Mouse (Mus musculus): Measurements from ENCODE around the gene Mfap4. TPM values are rescaled to one million over a fixed set of nuclear protein-coding genes. Genes with fewer than 3 reads are reported as not detected.

The Mfap4 gene
- total and polyA plus RNA-seq, 3 experiments = not detected

- in situ Hi-C loops (cut with MboI; ENCODE audit: low pct_ligation_motif_present, low pct_unique_long_range_greater_than_20kb, low sequenced_read_pairs) = no loop called here
- H3K4me3 ChIP-seq (replicated peaks in 1 of 3; ENCODE audit: low read depth in 2 of 3, low read length in 2 of 3, poor library complexity in 1 of 3) = no peak overlapping the region
- peaks cover 3 to 46% of the 10 kb centered on the region in 2 experiments for H3K36me3 ChIP-seq (replicated peaks in 1 of 2; ENCODE audit: control insufficient read depth in 1 of 2, insufficient read depth in 1 of 2, low read length in 1 of 2)
- H3K27ac ChIP-seq (ENCODE audit: insufficient read depth, low read depth) = no peak overlapping the region
- no peaks in the 10 kb centered on the region for H3K27me3 ChIP-seq (replicated peaks)
- H3K79me2 ChIP-seq (replicated peaks; ENCODE audit: control insufficient read depth, extremely low read depth, insufficient read depth, poor library complexity, severe bottlenecking) = no peaks in the 10 kb centered on the region
- dilution Hi-C loops (cut with MboI; ENCODE audit: extremely low pct_ligation_motif_present, extremely low pct_unique_long_range_greater_than_20kb, low sequenced_read_pairs) = no loop called here
- H3K9me3 ChIP-seq (replicated peaks; ENCODE audit: low read length) = no peaks in the 10 kb centered on the region
- peaks cover 0 to 16% of the 10 kb centered on the region in 2 experiments; a peak in 2 of 4 replicates for H3K4me1 ChIP-seq (ENCODE audit: control insufficient read depth in 1 of 2, insufficient read depth in 2 of 2)
- no peak overlapping the region for H3K4me2 ChIP-seq (ENCODE audit: insufficient read depth, low read depth, poor library complexity, severe bottlenecking)
- no peak for TF ChIP-seq TBP (conservative IDR thresholded peaks at IDR 0.05; ENCODE audit: low read depth, low read length)
- no peak for TF ChIP-seq GABPA (IDR thresholded peaks at IDR 0.05; ENCODE audit: insufficient replicate concordance, low read depth, low read length)
- TF ChIP-seq KAT2A (IDR thresholded peaks at IDR 0.05; ENCODE audit: insufficient replicate concordance, low read length) = no peak
- no peak for TF ChIP-seq MXI1 (IDR thresholded peaks at IDR 0.05; ENCODE audit: low read depth, low read length)
- no peak for TF ChIP-seq BHLHE40 (IDR thresholded peaks at IDR 0.05; ENCODE audit: low read depth, low read length)
- no peak for TF ChIP-seq SMC3 (IDR thresholded peaks at IDR 0.05; ENCODE audit: low read depth, low read length)
- no peak for TF ChIP-seq MAFK (IDR thresholded peaks at IDR 0.05; ENCODE audit: insufficient replicate concordance, low read length)
- no peak for TF ChIP-seq MAX (IDR thresholded peaks at IDR 0.05; ENCODE audit: low read length)
- no peak for TF ChIP-seq NELFE (IDR thresholded peaks at IDR 0.05; ENCODE audit: low read depth, low read length)
- TF ChIP-seq RCOR1 (conservative IDR thresholded peaks at IDR 0.05; ENCODE audit: low read depth, low read length) = no peak
- no peak for TF ChIP-seq UBTF (IDR thresholded peaks at IDR 0.05; ENCODE audit: low read depth, low read length)
- no peak for TF ChIP-seq ZNF384 (IDR thresholded peaks at IDR 0.05; ENCODE audit: low read depth, low read length)
- H3K9ac ChIP-seq (ENCODE audit: insufficient read depth, low read depth) = no peak overlapping the region
- DNase-seq (ENCODE audit: extremely low read depth) = no peak
Observed at GRCm38 (mm10) chr11:61526872-61527271, 41.6 kb downstream of the Mfap4 start.

GRCm38 (mm10) chr11:61529268-61529713, 44.1 kb downstream of the Mfap4 start:
- no peak overlapping the region for H3K9ac ChIP-seq (ENCODE audit: insufficient read depth, low read depth)
- dilution Hi-C loops (cut with MboI; ENCODE audit: extremely low pct_ligation_motif_present, extremely low pct_unique_long_range_greater_than_20kb, low sequenced_read_pairs) = no loop called here

GRCm38 (mm10) chr11:61532820-61533219, 47.6 kb downstream of the Mfap4 start:
- Histone ChIP-seq H3K4me2 (ENCODE audit: insufficient read depth, low read depth, poor library complexity, severe bottlenecking) (no peak overlapping the region), H3K4me1 (ENCODE audit: control insufficient read depth in 1 of 2, insufficient read depth in 2 of 2) (peaks cover 0 to 16% of the 10 kb centered on the region in 2 experiments; a peak in 2 of 4 replicates), H3K79me2 (replicated peaks; ENCODE audit: control insufficient read depth, extremely low read depth, insufficient read depth, poor library complexity, severe bottlenecking) (no peaks in the 10 kb centered on the region), H3K27ac (ENCODE audit: insufficient read depth, low read depth) (no peak overlapping the region), H3K36me3 (replicated peaks in 1 of 2; ENCODE audit: control insufficient read depth in 1 of 2, insufficient read depth in 1 of 2, low read length in 1 of 2) (peaks cover 0 to 40% of the 10 kb centered on the region in 2 experiments), H3K4me3 (replicated peaks in 1 of 3; ENCODE audit: low read depth in 2 of 3, low read length in 2 of 3, poor library complexity in 1 of 3) (no peak overlapping the region), H3K27me3 (replicated peaks) (no peaks in the 10 kb centered on the region), H3K9ac (ENCODE audit: insufficient read depth, low read depth) (no peak overlapping the region), H3K9me3 (replicated peaks; ENCODE audit: low read length) (no peaks in the 10 kb centered on the region)
- TF ChIP-seq CTCF (conservative IDR thresholded peaks at IDR 0.05 in 1 of 2, IDR thresholded peaks at IDR 0.05 in 1 of 2; ENCODE audit: low read depth in 2 of 2, low read length in 2 of 2) = no peak
- no peak for TF ChIP-seq BHLHE40 (IDR thresholded peaks at IDR 0.05; ENCODE audit: low read depth, low read length)
- TF ChIP-seq CHD1 (IDR thresholded peaks at IDR 0.05; ENCODE audit: low read depth, low read length) = no peak
- no peak for TF ChIP-seq RCOR1 (conservative IDR thresholded peaks at IDR 0.05; ENCODE audit: low read depth, low read length)
- TF ChIP-seq SIN3A (IDR thresholded peaks at IDR 0.05; ENCODE audit: low read length) = no peak
- no peak for TF ChIP-seq TBP (conservative IDR thresholded peaks at IDR 0.05; ENCODE audit: low read depth, low read length)
- no peak for TF ChIP-seq ETS1 (conservative IDR thresholded peaks at IDR 0.05; ENCODE audit: low read depth, low read length)
- no peak for TF ChIP-seq MEF2A (IDR thresholded peaks at IDR 0.05; ENCODE audit: borderline replicate concordance, low read depth, low read length)
- TF ChIP-seq MAFK (IDR thresholded peaks at IDR 0.05; ENCODE audit: insufficient replicate concordance, low read length) = no peak
- no peak for TF ChIP-seq E2F4 (IDR thresholded peaks at IDR 0.05; ENCODE audit: insufficient replicate concordance, low read depth, low read length)
- no peak for TF ChIP-seq HCFC1 (IDR thresholded peaks at IDR 0.05; ENCODE audit: low read depth, low read length)
- no peak for TF ChIP-seq POLR2A (IDR thresholded peaks at IDR 0.05; ENCODE audit: low read depth, low read length)
- TF ChIP-seq UBTF (IDR thresholded peaks at IDR 0.05; ENCODE audit: low read depth, low read length) = no peak
- TF ChIP-seq MAX (IDR thresholded peaks at IDR 0.05; ENCODE audit: low read length) = no peak
- no peak for TF ChIP-seq MYC (IDR thresholded peaks at IDR 0.05; ENCODE audit: low read depth, low read length)
- TF ChIP-seq ZC3H11A (IDR thresholded peaks at IDR 0.05; ENCODE audit: low read depth, low read length) = no peak
- TF ChIP-seq GABPA (IDR thresholded peaks at IDR 0.05; ENCODE audit: insufficient replicate concordance, low read depth, low read length) = no peak
- TF ChIP-seq IRF4 (IDR thresholded peaks at IDR 0.05; ENCODE audit: low read depth, low read length) = no peak
- no peak for TF ChIP-seq ZKSCAN1 (IDR thresholded peaks at IDR 0.05; ENCODE audit: borderline replicate concordance, low read depth, low read length)
- no peak for TF ChIP-seq USF1 (IDR thresholded peaks at IDR 0.05; ENCODE audit: low read depth, low read length)
- DNase-seq (ENCODE audit: extremely low read depth) = no peak
- dilution Hi-C loops (cut with MboI; ENCODE audit: extremely low pct_ligation_motif_present, extremely low pct_unique_long_range_greater_than_20kb, low sequenced_read_pairs) = no loop called here
- in situ Hi-C loops (cut with MboI; ENCODE audit: low pct_ligation_motif_present, low pct_unique_long_range_greater_than_20kb, low sequenced_read_pairs) = no loop called here

More at GRCm38 (mm10) chr11:61529268-61529713, 44.1 kb downstream of the Mfap4 start:
- H3K9me3 ChIP-seq (replicated peaks; ENCODE audit: low read length) = no peaks in the 10 kb centered on the region
- no peak overlapping the region for H3K4me2 ChIP-seq (ENCODE audit: insufficient read depth, low read depth, poor library complexity, severe bottlenecking)
- in situ Hi-C loops (cut with MboI; ENCODE audit: low pct_ligation_motif_present, low pct_unique_long_range_greater_than_20kb, low sequenced_read_pairs) = no loop called here
- H3K36me3 ChIP-seq (replicated peaks in 1 of 2; ENCODE audit: control insufficient read depth in 1 of 2, insufficient read depth in 1 of 2, low read length in 1 of 2) = peaks cover 0 to 39% of the 10 kb centered on the region in 2 experiments
- DNase-seq (ENCODE audit: extremely low read depth) = peak; percentile 31
- no peak overlapping the region for H3K27ac ChIP-seq (ENCODE audit: insufficient read depth, low read depth)
- no peaks in the 10 kb centered on the region for H3K27me3 ChIP-seq (replicated peaks)
- no peak for TF ChIP-seq JUN (IDR thresholded peaks at IDR 0.05; ENCODE audit: insufficient read depth, low read depth, low read length)
- no peaks in the 10 kb centered on the region for H3K79me2 ChIP-seq (replicated peaks; ENCODE audit: control insufficient read depth, extremely low read depth, insufficient read depth, poor library complexity, severe bottlenecking)
- peaks cover 0 to 16% of the 10 kb centered on the region in 2 experiments; a peak in 2 of 4 replicates for H3K4me1 ChIP-seq (ENCODE audit: control insufficient read depth in 1 of 2, insufficient read depth in 2 of 2)
- H3K4me3 ChIP-seq (replicated peaks in 1 of 3; ENCODE audit: low read depth in 2 of 3, low read length in 2 of 3, poor library complexity in 1 of 3) = no peak overlapping the region
